Mouse (Mus musculus): ENCODE results near the gene D630045J12Rik. TPM values are rescaled to one million over a fixed set of nuclear protein-coding genes. Genes with fewer than 3 reads are reported as not detected.

Gene D630045J12Rik
- total and polyA plus RNA-seq, 2 experiments from 2014 or later, result 7.6 to 31.9 TPM

GRCm38 (mm10) chr6:38156204-38156603 is 97.6 kb downstream of the D630045J12Rik start:
- ATAC-seq (no peak), DNase-seq (ENCODE audit: low spot score) (no peak)
- H3K4me2 ChIP-seq (ENCODE audit: low read depth, low read length), result no peak overlapping the region
- 0 out of 2 replicates have a peak, but pooled peaks have one; percentile 28 for TF ChIP-seq CTCF (IDR thresholded peaks at IDR 0.05; ENCODE audit: low read depth)
- H3K36me3 ChIP-seq (ENCODE audit: insufficient read depth, low read length), result peaks cover 7% of the 10 kb centered on the region; the same call in 1 of the 2 replicates
- H3K4me1 ChIP-seq (ENCODE audit: insufficient read depth, low read length), result peaks cover 2% of the 10 kb centered on the region; the same call in 1 of the 2 replicates
- H3K9me3 ChIP-seq (ENCODE audit: low read length), result no peaks in the 10 kb centered on the region
- WGBS, result 95% methylated on average over 5 of the region's 5 CpGs
- no peak overlapping the region for H3K4me3 ChIP-seq (ENCODE audit: low read length)
- H3K27ac ChIP-seq, result no peak overlapping the region
- no peak overlapping the region for H3K9ac ChIP-seq (replicated peaks; ENCODE audit: low read length)
- no peaks in the 10 kb centered on the region for H3K27me3 ChIP-seq (ENCODE audit: insufficient read depth, low read length)

- 92% methylated on average over 11 of the region's 11 CpGs for WGBS
- Histone ChIP-seq H3K4me3 (ENCODE audit: low read length) (no peak overlapping the region), H3K36me3 (ENCODE audit: insufficient read depth, low read length) (peaks cover 15% of the 10 kb centered on the region; the same call in 1 of the 2 replicates), H3K27me3 (ENCODE audit: insufficient read depth, low read length) (no peaks in the 10 kb centered on the region), H3K4me2 (ENCODE audit: low read depth, low read length) (no peak overlapping the region), H3K9ac (replicated peaks; ENCODE audit: low read length) (no peak overlapping the region), H3K9me3 (ENCODE audit: low read length) (no peaks in the 10 kb centered on the region), H3K27ac (no peak overlapping the region), H3K4me1 (ENCODE audit: insufficient read depth, low read length) (no peaks in the 10 kb centered on the region)
- DNase-seq (ENCODE audit: low spot score), result no peak
- no peak for TF ChIP-seq CTCF (IDR thresholded peaks at IDR 0.05; ENCODE audit: low read depth)
- no peak for ATAC-seq
Measured at GRCm38 (mm10) chr6:38152305-38152704, 101.5 kb downstream of the D630045J12Rik start.

- Histone ChIP-seq H3K36me3 (ENCODE audit: insufficient read depth, low read length) (peaks cover 27% of the 10 kb centered on the region; the same call in 1 of the 2 replicates), H3K9ac (replicated peaks; ENCODE audit: low read length) (no peak overlapping the region), H3K9me3 (ENCODE audit: low read length) (no peaks in the 10 kb centered on the region), H3K4me2 (ENCODE audit: low read depth, low read length) (no peak overlapping the region), H3K4me3 (ENCODE audit: low read length) (no peak overlapping the region), H3K27me3 (ENCODE audit: insufficient read depth, low read length) (no peaks in the 10 kb centered on the region), H3K4me1 (ENCODE audit: insufficient read depth, low read length) (no peaks in the 10 kb centered on the region), H3K27ac (no peak overlapping the region)
- ATAC-seq (no peak), DNase-seq (ENCODE audit: low spot score) (no peak)
- 88% methylated on average over 19 of the region's 19 CpGs for WGBS
- TF ChIP-seq CTCF (IDR thresholded peaks at IDR 0.05; ENCODE audit: low read depth), result no peak
Measured at GRCm38 (mm10) chr6:38149483-38149882, 104.3 kb downstream of the D630045J12Rik start.

GRCm38 (mm10) chr6:38148626-38149025 is 105.2 kb downstream of the D630045J12Rik start:
- peaks cover 27% of the 10 kb centered on the region; the same call in 1 of the 2 replicates for H3K36me3 ChIP-seq (ENCODE audit: insufficient read depth, low read length)
- H3K4me1 ChIP-seq (ENCODE audit: insufficient read depth, low read length), result 0 out of 2 replicates have a peak, but pooled peaks cover 3% of the 10 kb centered on the region
- DNase-seq (ENCODE audit: low spot score) (peak; percentile 49), ATAC-seq (peak; percentile 54)
- no peaks in the 10 kb centered on the region for H3K9me3 ChIP-seq (ENCODE audit: low read length)
- WGBS, result 73% methylated on average over 10 of the region's 10 CpGs
- H3K27me3 ChIP-seq (ENCODE audit: insufficient read depth, low read length), result no peaks in the 10 kb centered on the region
- H3K9ac ChIP-seq (replicated peaks; ENCODE audit: low read length), result no peak overlapping the region
- H3K4me2 ChIP-seq (ENCODE audit: low read depth, low read length), result no peak overlapping the region
- peak overlapping the region; percentile 65 for H3K27ac ChIP-seq
- TF ChIP-seq CTCF (IDR thresholded peaks at IDR 0.05; ENCODE audit: low read depth), result no peak
- no peak overlapping the region for H3K4me3 ChIP-seq (ENCODE audit: low read length)

- H3K27ac ChIP-seq, result peak overlapping the region; percentile 12; the same call in 1 of the 2 replicates
- no peak for TF ChIP-seq CTCF (IDR thresholded peaks at IDR 0.05; ENCODE audit: low read depth)
- H3K27me3 ChIP-seq (ENCODE audit: insufficient read depth, low read length), result no peaks in the 10 kb centered on the region
- no peak overlapping the region for H3K4me2 ChIP-seq (ENCODE audit: low read depth, low read length)
- DNase-seq (ENCODE audit: low spot score), result no peak
- no peaks in the 10 kb centered on the region for H3K9me3 ChIP-seq (ENCODE audit: low read length)
- H3K36me3 ChIP-seq (ENCODE audit: insufficient read depth, low read length), result peaks cover 35% of the 10 kb centered on the region; the same call in 1 of the 2 replicates
- H3K9ac ChIP-seq (replicated peaks; ENCODE audit: low read length), result no peak overlapping the region
- H3K4me3 ChIP-seq (ENCODE audit: low read length), result no peak overlapping the region
- 0 out of 2 replicates have a peak, but pooled peaks cover 3% of the 10 kb centered on the region for H3K4me1 ChIP-seq (ENCODE audit: insufficient read depth, low read length)
- ATAC-seq, result no peak
- 81% methylated on average over 5 of the region's 5 CpGs for WGBS
Measured at GRCm38 (mm10) chr6:38147301-38147700, 106.5 kb downstream of the D630045J12Rik start.

- Histone ChIP-seq H3K9me3 (ENCODE audit: low read length) (no peaks in the 10 kb centered on the region), H3K27me3 (ENCODE audit: insufficient read depth, low read length) (no peaks in the 10 kb centered on the region), H3K4me3 (ENCODE audit: low read length) (no peak overlapping the region), H3K27ac (no peak overlapping the region), H3K4me1 (ENCODE audit: insufficient read depth, low read length) (0 out of 2 replicates have a peak, but pooled peaks cover 3% of the 10 kb centered on the region), H3K9ac (replicated peaks; ENCODE audit: low read length) (no peak overlapping the region), H3K36me3 (ENCODE audit: insufficient read depth, low read length) (peaks cover 40% of the 10 kb centered on the region; the same call in 1 of the 2 replicates), H3K4me2 (ENCODE audit: low read depth, low read length) (no peak overlapping the region)
- DNase-seq (ENCODE audit: low spot score) (no peak), ATAC-seq (no peak)
- 62% methylated on average over 8 of the region's 8 CpGs for WGBS
- TF ChIP-seq CTCF (IDR thresholded peaks at IDR 0.05; ENCODE audit: low read depth), result no peak
Measured at GRCm38 (mm10) chr6:38145463-38146065, 108.2 kb downstream of the D630045J12Rik start.

Data from hindbrain, postnatal 0 days (tissue).